Mouse (Mus musculus) thymus, adult 2 months (tissue): ENCODE data around the gene Tmem184b.

ENCODE experiments used
- CTCF ChIP-seq: fragments of 200-500 bp; IDR thresholded peaks from 2 replicates; pipeline ENCODE4 v1.5.1; 2012; ENCODE audit warnings: mild to moderate bottlenecking, control low read depth, low read length, moderate library complexity, borderline replicate concordance; ENCODE audit not compliant: control insufficient read depth, poor library complexity, insufficient read depth; ENCODE audit errors: extremely low read depth
- POLR2A ChIP-seq: fragments of 200-500 bp; IDR thresholded peaks from 2 replicates; pipeline ENCODE4 v1.6.1; 2012; ENCODE audit warnings: mild to moderate bottlenecking, low read length, control low read depth, moderate library complexity; ENCODE audit not compliant: control insufficient read depth, poor library complexity, insufficient read depth; ENCODE audit errors: extremely low read depth

DNA sequence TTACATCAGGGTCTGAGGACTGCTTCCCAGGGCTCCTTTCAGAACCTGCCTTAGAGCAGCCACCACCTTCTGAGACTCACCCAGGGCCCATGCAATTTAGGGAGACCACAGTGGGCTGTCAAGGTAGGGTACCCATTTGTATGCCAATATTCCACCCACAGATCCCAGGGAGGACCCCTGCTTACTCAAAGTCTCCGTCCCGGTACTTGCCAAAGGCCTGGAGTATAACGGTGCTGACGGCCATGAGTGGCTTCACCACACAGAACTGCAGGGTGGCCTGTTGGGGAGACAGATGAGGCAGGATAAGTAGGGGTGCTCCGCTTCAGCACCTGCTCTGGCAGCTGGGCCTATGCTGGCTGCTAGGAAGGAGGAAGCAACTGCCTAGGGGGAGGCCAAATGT, 37.0 kb downstream of the Tmem184b start:
- TF ChIP-seq CTCF (no peak), POLR2A (no peak)
